Mouse (Mus musculus) layer of hippocampus, postnatal 14 days (tissue): ENCODE measurements around the gene Myo5a. TPM values are rescaled to one million over a fixed set of nuclear protein-coding genes. Genes with fewer than 3 reads are reported as not detected.

ENCODE experiments used
- DNase-seq, 2 experiments: peaks; one replicate each; pipeline ENCODE4 v3.0.0; 2021 to 2022; ENCODE audit warnings: low spot score in 2 of 2, mixed read lengths in 1 of 2
- total RNA-seq, 2 experiments: library from RNA; stranded (reverse); gene quantifications; 2 replicates each; pipeline ENCODE4 v1.2.3; 2021

Gene Myo5a
- total RNA-seq, 2 experiments from 2014 or later, result 190 to 199 TPM

- DNase-seq, result no peak
Measured at GRCm38 (mm10) chr9:75193858-75194257, 123.0 kb downstream of the Myo5a start.

DNA sequence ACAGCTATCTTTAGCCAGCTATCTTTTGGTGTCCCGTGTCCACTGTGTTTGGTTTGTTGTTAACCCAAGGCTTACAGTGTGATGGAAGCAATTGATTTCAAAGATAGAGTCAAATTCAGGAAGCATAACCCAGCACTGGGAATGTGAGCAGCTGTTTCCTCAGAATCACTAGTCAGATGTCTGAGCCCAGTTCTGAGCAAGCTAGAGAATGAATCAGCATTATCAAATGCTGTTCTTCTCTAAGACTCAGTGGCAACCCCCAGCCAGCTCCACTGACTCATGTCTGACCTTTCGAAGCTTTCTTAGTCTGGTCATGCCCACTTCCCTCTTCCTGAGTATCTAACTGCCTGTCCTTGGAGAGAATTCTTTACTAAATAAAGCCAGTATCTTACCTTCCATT is 125.5 kb downstream of the Myo5a start:
- peak in 1 of 2 experiments; percentile 43 for DNase-seq

GRCm38 (mm10) chr9:75197297-75197696 is 126.5 kb downstream of the Myo5a start:
- peak; percentile 39 to 47 for DNase-seq

DNA sequence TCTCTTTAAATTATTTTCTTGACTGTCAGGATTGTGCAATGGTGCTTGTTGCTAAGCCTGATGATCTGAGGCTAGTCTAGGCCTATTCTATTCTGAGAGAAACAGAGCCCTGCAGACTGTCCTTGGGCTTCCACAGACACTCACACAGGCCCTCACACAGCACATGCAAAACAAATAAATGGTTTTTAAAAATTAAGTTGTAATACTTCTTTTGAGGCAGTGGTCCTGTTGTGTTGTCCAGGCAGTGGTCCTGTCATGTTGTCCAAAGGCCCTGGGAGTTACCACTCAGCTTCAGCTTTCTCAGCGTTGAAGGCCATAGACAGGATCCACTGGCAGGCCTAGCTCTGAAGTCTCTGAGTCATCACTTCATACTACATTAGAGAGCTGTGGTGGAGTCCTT is 130.7 kb downstream of the Myo5a start:
- no peak for DNase-seq

DNA sequence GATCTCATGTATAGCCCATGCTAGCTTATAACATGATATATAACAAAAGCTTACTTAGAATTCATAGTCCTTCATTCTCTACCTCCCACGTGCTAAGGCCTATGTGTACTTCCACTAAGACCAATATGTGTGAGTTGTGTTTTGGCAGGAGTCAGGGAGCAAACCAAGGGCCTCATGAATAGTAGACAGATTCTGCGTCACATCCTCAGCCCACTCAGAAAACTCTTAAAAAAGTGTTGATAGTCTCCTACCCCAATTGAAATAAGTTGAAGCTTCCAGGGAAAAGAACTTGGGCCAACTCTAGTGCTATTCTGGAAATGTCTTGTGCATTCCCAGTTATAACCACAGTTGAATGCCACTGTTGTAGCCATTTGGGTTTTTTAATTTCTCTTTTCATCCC is 131.2 kb downstream of the Myo5a start:
- DNase-seq, result no peak

- DNase-seq, result no peak
Measured at GRCm38 (mm10) chr9:75209246-75209645, 138.4 kb downstream of the Myo5a start.

DNA sequence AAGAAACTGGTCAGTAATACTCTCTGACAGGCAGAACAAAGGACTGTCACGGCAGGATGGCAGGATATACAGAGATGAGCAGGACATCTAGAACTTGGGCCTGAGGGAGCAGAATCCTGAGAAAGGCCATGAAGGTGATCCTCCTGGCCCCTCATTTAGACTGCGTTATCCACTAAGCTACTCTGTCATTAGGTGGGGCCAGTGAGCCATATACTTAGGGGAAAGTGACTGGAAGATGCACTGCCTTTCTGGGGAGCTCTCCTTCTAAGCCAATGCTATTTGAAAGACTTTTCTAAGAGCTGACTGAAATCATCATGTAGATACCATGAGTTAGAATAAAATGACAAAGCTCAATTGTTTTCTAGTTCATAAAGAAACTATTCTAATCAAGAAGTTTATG is 139.5 kb downstream of the Myo5a start:
- DNase-seq, result no peak

DNA sequence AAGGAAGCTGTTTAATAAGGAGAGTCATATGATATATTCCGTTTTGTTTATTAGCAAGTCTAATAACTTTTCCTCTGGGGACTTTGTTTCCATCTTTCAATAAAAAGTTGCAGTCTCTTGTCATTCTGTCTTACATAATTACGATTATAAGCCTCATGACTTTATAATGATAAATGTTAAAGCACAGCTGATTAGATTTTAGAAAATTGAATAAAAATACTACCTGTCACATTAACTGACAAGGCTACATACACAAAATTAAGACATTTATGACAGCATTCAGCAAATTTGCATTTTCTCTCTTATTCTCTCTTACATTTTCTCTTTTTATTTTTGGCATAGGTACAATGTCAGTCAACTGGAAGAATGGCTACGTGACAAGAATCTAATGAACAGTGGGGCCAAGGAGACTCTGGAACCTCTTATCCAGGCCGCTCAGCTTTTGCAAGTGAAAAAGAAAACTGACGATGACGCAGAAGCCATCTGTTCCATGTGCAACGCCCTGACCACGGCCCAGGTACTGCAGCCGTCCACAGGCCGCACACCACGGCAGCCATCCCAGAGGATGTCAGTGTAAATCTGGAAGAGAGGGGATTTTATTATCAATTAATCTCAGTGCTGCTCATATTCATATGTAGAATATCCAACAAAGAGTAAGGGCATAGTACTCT is 144.1 kb downstream of the Myo5a start:
- DNase-seq, result no peak

GRCm38 (mm10) chr9:75219942-75220341 is 149.1 kb downstream of the Myo5a start:
- no peak for DNase-seq

DNA sequence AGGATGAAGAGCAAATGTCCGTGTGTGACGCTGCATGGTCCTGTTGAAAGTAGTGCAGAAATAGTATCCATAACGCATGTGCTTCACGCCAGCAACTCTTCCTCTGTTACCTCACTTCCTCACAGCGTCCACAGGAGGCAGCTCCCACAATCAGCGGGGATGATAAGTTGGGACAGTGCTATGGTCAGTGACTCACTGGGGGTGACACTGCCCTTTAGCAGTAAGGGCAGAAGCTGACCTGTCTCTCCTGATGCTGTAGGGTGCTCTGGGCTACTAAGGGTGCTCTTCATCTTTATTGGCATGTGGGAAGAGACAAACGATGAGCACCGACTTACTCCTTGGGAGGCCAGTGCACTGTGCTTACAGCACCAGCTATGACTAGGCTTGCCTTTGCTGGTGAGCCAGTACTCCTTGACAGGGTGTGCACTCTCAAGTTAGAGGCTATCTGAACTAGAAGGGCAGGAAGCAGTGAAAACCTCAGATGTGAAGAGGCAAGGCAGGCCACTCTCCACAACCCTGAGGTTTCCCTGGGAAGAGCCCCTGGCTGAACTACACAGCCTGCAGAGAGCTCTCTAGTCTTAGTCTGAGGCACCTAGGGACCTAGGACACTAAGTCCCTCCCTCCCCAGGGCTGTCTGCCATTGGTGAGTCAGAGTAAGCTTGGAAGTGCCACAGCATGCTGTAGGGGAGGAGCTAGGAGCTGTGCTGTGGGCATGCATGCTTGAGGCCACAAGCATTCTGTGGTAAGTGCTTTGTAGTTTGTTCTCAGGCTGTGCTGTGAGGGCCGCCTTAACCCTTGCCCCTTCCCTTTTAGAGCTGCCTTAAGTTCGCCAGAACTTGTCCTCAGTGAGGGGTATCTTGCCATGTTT is 150.8 kb downstream of the Myo5a start:
- no peak for DNase-seq

- no peak for DNase-seq
Measured at GRCm38 (mm10) chr9:75231841-75232746, 161.3 kb downstream of the Myo5a start, which contains the start of gene Myo5c. Gene Myo5c (plus strand): TSS chr9:75232020.

DNA sequence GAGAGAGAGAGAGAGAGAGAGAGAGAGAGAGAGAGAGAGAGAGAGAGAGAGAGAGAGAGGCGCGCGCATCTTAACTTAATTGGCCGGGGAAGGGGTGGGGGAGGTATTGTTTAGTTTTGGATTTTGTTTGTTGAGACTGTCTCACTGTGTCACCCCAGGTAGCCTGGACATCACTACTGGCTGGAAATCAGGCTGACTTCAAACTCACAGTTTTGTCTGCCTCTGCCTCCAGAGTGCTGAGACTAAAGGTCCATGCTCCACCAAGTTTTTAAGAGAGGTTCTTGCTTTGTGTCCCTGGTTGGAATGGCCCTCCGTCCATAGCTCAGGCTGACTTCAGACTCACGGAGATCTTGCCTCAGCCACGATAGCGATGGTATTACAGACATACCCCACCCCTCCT is 162.0 kb downstream of the Myo5a start:
- no peak for DNase-seq

- no peak for DNase-seq
Measured at GRCm38 (mm10) chr9:75234271-75234741, 163.5 kb downstream of the Myo5a start.

DNA sequence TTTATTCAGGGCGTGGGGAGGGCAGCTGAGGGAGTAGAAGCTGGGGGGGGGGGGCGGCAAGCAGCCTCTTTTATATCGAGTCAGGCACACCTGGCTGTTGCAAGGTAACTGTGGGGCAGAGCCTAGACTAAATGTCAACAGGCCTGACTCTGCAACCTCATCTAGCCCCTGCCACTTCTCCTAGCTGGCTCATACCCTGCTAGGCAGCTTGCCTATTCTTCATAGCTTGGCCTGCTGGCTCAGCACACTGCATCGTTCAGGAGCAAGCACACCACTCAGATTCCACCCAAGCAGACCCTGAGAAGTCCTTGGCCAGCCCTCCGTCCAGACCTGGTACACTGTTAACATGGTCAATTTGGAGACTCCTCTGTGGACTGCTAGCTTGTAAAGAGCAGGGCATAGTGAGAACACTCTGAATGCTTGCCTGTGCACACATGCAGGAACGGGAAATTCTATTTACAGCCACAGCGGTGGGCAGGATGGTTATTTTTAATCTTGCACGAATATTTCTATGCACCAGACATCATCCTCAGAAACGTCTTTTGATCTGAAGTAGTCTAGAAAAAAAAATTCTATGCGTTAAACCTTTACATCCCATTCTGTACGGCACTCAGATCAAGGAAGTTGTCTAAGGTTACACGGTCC is 164.3 kb downstream of the Myo5a start:
- DNase-seq, result no peak

GRCm38 (mm10) chr9:75235696-75236095 is 164.9 kb downstream of the Myo5a start:
- DNase-seq, result no peak

DNA sequence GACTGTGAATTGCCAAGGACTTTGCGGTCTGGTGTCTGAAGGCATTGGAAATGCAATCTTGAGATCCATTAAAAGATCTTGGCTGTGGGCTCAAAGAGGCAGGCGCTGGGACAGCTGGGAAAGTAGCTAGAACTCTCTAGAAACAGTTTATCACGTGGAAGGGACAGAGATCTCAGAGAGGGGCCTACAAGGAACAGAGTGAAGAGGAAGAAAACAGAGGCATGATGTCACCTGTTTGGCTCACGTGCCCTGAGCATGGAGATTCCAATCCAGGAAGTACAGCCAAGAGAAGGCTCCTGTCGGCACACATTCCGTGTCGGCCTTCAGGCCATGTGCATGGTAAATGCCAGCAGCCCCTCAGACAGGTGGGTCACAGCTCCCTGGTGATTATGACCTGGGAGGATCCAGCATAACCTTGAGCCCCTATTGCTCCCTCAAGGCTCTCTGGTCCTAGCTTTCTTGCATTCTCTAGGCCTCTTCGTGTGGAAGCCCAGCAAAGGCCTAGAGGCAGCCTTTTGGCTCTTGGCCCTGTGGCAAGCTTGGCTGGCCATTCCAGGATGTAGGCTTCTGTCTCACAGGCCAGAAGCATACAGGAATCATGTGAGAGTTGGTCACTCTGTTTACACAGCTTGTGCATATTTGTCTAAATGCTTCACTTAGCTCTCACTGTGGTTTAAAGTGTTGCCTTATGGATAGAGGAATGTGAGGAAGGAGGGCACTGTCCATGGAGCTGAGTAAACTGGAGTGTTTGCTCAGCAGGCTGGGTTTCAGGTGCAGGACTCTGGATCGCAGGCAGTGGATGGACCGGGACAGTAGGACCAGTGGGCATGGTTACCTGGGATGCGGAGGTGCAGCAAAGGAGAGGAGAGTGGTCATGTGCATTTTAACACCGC is 165.8 kb downstream of the Myo5a start:
- DNase-seq, result no peak

- no peak for DNase-seq
Measured at GRCm38 (mm10) chr9:75238179-75238578, 167.4 kb downstream of the Myo5a start.

- DNase-seq, result no peak
Measured at GRCm38 (mm10) chr9:75243052-75243451, 172.2 kb downstream of the Myo5a start.

GRCm38 (mm10) chr9:75243730-75244406 is 173.1 kb downstream of the Myo5a start:
- DNase-seq, result peak; percentile 24 to 26
